Mouse (Mus musculus): ENCODE data around the gene A530064D06Rik.
A peak's percentile ranks its signal among the peaks of the same experiment; 100 is the strongest.
"Not testable (repeated sequence)": the region's sequence is repeated elsewhere in the genome, so short reads cannot be mapped to it uniquely, and the experiment has no call there.

A530064D06Rik gene

GRCm38 (mm10) chr17:48167103-48167502, at the start of gene A530064D06Rik:
Gene A530064D06Rik, minus strand, starts transcription at chr17:48167275.
- not testable (repeated sequence) for DNase-seq (ENCODE audit: low spot score in 2 of 2)

- peak; percentile 3 to 41 for DNase-seq (ENCODE audit: low spot score in 2 of 2)
These were observed 48.4 kb upstream of the A530064D06Rik start for GRCm38 (mm10) chr17:48215429-48215828.

DNA sequence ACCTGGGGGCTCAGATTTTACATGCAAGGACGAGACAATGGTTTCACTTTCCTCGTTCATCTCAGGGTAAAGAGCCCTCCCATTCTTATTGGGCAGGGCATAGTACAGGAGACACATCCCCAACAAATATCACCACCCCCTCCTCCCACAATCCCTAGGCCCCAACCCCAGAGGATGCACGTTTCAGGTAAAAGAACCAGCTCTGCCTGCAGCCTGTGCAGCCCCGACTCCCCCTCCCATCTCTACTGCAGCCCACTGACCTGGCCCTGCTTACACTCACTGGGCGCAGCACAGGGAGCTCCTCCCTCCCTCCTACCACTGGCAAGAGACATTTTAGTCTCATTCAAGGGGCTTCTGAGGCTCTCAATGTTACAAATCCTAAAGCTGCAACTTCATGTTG, 46.4 kb upstream of the A530064D06Rik start:
- DNase-seq (ENCODE audit: low spot score in 2 of 2), result peak; percentile 7 to 49

DNA sequence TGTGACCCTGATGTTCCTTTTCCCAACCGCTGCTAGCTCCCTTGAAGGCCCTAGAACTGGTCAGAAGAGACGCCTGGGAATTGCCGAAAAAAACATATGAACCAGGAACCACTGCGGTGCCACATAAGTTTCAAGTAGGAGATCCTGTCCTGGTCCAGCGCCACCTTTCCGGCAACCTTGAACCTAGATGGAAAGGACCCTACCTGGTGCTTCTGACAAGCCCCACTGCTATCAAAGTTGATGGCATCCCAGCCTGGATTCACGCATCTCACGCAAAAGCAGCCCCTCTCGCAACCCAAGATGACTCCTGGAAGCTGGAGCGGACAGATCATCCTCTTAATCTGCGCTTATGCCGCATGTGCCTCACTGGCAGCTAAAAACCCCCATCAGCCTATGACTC, 45.5 kb upstream of the A530064D06Rik start:
- DNase-seq (ENCODE audit: low spot score in 2 of 2), result peak; percentile 9 to 53

- DNase-seq (ENCODE audit: low spot score in 2 of 2), result peak; percentile 8 to 50
These were observed 36.0 kb upstream of the A530064D06Rik start for GRCm38 (mm10) chr17:48203086-48203485.

DNA sequence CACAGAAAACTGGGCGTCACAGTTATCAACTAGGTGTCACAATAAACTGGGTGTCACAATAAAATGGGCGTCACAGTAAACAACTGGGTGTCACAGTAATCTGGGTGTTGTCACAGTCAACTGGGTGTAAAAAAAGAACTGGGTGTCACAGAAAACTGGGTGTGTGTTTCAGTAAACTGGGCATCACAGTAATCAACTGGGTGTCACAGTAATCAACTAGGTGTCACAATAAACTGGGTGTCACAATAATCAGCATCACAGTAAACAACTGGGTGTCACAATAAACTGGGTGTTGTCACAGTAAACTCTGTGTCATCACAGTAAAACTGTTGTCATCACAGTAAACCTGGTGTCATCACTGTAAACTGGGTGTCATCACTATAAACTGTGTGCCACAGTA, 25.3 kb upstream of the A530064D06Rik start:
- DNase-seq (ENCODE audit: low spot score in 2 of 2), result no peak

- DNase-seq (ENCODE audit: low spot score in 2 of 2), result no peak
These were observed 18.2 kb upstream of the A530064D06Rik start for GRCm38 (mm10) chr17:48185252-48185651.

- no peak for DNase-seq (ENCODE audit: low spot score in 2 of 2)
These were observed 9.5 kb downstream of the A530064D06Rik start for GRCm38 (mm10) chr17:48157382-48158076.

- DNase-seq (ENCODE audit: low spot score in 2 of 2), result no peak
These were observed 21.0 kb downstream of the A530064D06Rik start, which contains the start of gene 9830107B12Rik for GRCm38 (mm10) chr17:48146120-48146519. Gene 9830107B12Rik, minus strand, starts transcription at chr17:48146268.

GRCm38 (mm10) chr17:48132810-48133209, 34.3 kb downstream of the A530064D06Rik start:
- DNase-seq (ENCODE audit: low spot score in 2 of 2), result no peak

- no peak for DNase-seq (ENCODE audit: low spot score in 2 of 2)
These were observed 46.6 kb downstream of the A530064D06Rik start for GRCm38 (mm10) chr17:48120456-48120855.

- peak; percentile 81 to 93 for DNase-seq (ENCODE audit: low spot score in 2 of 2)
These were observed 47.4 kb downstream of the A530064D06Rik start for GRCm38 (mm10) chr17:48119656-48120055.

- DNase-seq (ENCODE audit: low spot score in 2 of 2), result no peak
These were observed 48.5 kb downstream of the A530064D06Rik start for GRCm38 (mm10) chr17:48118570-48118969.

- DNase-seq (ENCODE audit: low spot score in 2 of 2), result peak; percentile 40 to 78
These were observed 56.4 kb downstream of the A530064D06Rik start for GRCm38 (mm10) chr17:48110547-48111287.

GRCm38 (mm10) chr17:48108520-48108919, 58.6 kb downstream of the A530064D06Rik start:
- DNase-seq (ENCODE audit: low spot score in 2 of 2), result no peak

GRCm38 (mm10) chr17:48107862-48108261, 59.2 kb downstream of the A530064D06Rik start:
- DNase-seq (ENCODE audit: low spot score in 2 of 2), result peak in 1 of 2 experiments; percentile 43

DNA sequence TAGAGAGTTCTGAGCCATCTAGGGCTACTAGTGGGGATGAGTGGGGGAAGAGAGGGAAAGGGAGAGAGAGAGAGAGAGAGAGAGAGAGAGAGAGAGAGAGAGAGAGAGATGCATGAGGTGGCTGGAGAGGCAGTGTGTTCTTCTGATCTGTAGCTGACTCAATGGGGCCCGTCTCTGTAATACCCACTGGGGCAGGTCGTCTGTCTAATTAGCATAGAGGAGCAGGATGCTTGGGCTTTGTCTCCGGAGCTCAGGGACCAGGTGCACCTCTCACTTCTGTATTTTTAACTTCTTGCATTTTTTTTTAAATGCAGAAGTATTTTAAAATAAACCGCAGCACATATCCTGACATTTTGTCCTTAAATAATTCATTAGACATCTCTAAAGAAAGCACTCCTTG, 59.7 kb downstream of the A530064D06Rik start:
- DNase-seq (ENCODE audit: low spot score in 2 of 2), result peak in 1 of 2 experiments; percentile 22

DNA sequence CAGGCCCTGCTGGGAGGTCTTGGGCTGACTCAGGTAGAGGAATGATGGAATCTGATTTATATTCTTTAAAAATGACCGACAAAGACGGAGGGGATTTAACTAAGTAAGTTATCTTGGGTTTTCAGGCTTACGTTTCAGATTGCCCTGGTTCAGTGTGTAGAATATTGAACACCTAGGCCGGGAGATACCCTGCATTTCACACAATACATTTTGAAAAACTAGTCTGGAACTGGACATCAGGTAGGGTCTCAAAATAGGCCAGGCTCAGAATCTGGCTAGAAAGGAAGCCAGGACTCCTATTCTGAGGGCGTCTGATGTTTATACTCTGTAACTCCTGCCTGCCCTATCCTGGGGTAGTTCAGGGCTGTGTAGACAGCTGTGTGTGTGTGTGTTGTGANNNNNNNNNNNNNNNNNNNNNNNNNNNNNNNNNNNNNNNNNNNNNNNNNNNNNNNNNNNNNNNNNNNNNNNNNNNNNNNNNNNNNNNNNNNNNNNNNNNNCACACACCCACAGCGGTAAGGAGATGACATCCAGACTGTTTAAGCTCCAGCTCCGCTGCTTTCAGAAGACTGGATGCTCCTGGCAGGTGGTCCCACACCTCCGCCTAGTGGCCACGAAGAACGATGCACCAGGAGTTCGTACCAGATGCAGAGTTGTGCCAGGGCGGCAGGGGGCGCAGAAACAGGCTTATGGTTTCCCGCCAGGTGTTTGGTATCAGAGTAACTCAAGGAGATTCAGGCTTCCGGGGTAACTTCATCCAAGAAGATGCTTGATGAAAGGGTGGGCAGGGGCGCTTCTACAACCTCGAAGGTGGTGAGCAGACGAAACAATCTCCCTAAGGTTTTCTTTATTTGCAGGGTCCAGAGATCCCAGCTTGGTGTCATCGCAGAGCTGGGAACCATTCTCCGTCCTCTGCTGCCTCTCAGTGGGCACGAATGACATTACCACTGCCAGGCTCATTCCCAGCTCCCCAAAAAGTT, 66.3 kb downstream of the A530064D06Rik start:
- DNase-seq (ENCODE audit: low spot score in 2 of 2), result peak; percentile 69 to 91

- no peak for DNase-seq (ENCODE audit: low spot score in 2 of 2)
These were observed 67.8 kb downstream of the A530064D06Rik start for GRCm38 (mm10) chr17:48099312-48099711.

Measured in spleen, postnatal 4 days (tissue).